Mouse (Mus musculus): ENCODE results near the gene Faap20.

- TF ChIP-seq CTCF (IDR thresholded peaks at IDR 0.05; ENCODE audit: low read depth), result no peak
- TF ChIP-seq EP300 (IDR thresholded peaks at IDR 0.05; ENCODE audit: low read depth), result no peak
Observed at GRCm38 (mm10) chr4:155221106-155221505, 28.5 kb upstream of the Faap20 start.
